Mouse (Mus musculus) small intestine, adult 2 months (tissue): ENCODE data around the gene Ctnna3.

Experiments
- CTCF ChIP-seq: fragments of 200-500 bp; IDR thresholded peaks from 2 replicates; pipeline ENCODE4 v1.5.1; 2012; ENCODE audit warnings: low read depth, mild to moderate bottlenecking, control low read depth, inconsistent platforms, low read length, moderate library complexity, mixed read lengths; ENCODE audit not compliant: insufficient replicate concordance, insufficient read length; ENCODE audit errors: extremely low read depth
- POLR2A ChIP-seq: fragments of 200-500 bp; IDR thresholded peaks from 2 replicates; pipeline ENCODE4 v1.6.1; 2012; ENCODE audit warnings: low read depth, mild to moderate bottlenecking, control low read depth, inconsistent platforms, low read length, moderate library complexity

GRCm38 (mm10) chr10:64030901-64031300, 601.0 kb downstream of the Ctnna3 start:
- TF ChIP-seq CTCF (no peak), POLR2A (no peak)
